Mouse (Mus musculus) layer of hippocampus, adult 2 months (tissue): ENCODE data around the gene Gm28230. TPM values are rescaled to one million over a fixed set of nuclear protein-coding genes. Genes with fewer than 3 reads are reported as not detected.

ENCODE experiments used
- DNase-seq, 2 experiments: peaks; one replicate each; pipeline ENCODE4 v3.0.0; 2022; ENCODE audit warnings: low spot score in 2 of 2
- H3K27ac ChIP-seq: fragments of 200-600 bp; 2 replicates; pipeline ENCODE4 v1.8.1; 2022
- H3K4me3 ChIP-seq: fragments of 200-600 bp; 2 replicates; pipeline ENCODE4 v1.8.1; 2022; ENCODE audit warnings: mild to moderate bottlenecking
- CTCF ChIP-seq: fragments of 200-600 bp; conservative IDR thresholded peaks from 2 replicates; pipeline ENCODE4 v1.8.1; 2022; ENCODE audit warnings: antibody characterized with exemption, mild to moderate bottlenecking, moderate library complexity
- microRNA-seq, 2 experiments: library from miRNA; unstranded; fragments of <30 nt; microRNA quantifications; one replicate each; pipeline ENCODE4 v1.2.0; 2021
- total RNA-seq, 2 experiments: library from RNA; stranded (reverse); gene quantifications; 2 replicates each; pipeline ENCODE4 v1.2.3; 2021

Gene Gm28230
- total RNA-seq, 2 experiments from 2014 or later: not detected

GRCm38 (mm10) chr2:74763976-74764375 lies 37.4 kb downstream of the Gm28230 start:
- no peak for TF ChIP-seq CTCF
- no peak overlapping the region for H3K4me3 ChIP-seq
- no peak overlapping the region for H3K27ac ChIP-seq
- no peak for DNase-seq

GRCm38 (mm10) chr2:74774359-74774758 lies 47.8 kb downstream of the Gm28230 start:
- Histone ChIP-seq H3K27ac (no peak overlapping the region), H3K4me3 (no peak overlapping the region)
- no peak for DNase-seq
- TF ChIP-seq CTCF: no peak

GRCm38 (mm10) chr2:74777536-74778275 lies 51.2 kb downstream of the Gm28230 start:
- TF ChIP-seq CTCF: no peak
- no peak overlapping the region for H3K4me3 ChIP-seq
- no peak overlapping the region for H3K27ac ChIP-seq
- no peak for DNase-seq

GRCm38 (mm10) chr2:74781386-74781785 lies 54.9 kb downstream of the Gm28230 start:
- no peak for DNase-seq
- no peak for TF ChIP-seq CTCF
- no peak overlapping the region for H3K4me3 ChIP-seq
- H3K27ac ChIP-seq: no peak overlapping the region

GRCm38 (mm10) chr2:74795531-74795930 lies 69.0 kb downstream of the Gm28230 start:
- no peak for DNase-seq
- H3K27ac ChIP-seq: no peak overlapping the region
- H3K4me3 ChIP-seq: no peak overlapping the region
- TF ChIP-seq CTCF: no peak

Small RNA genes lying within 50 kb of the gene (microRNA-seq; reads per million reads assigned to microRNA genes)
- gene Gm44463: 0 reads per million in 2 experiments
- 1.6 to 8.8 reads per million in 2 experiments for gene Mir10b

Other genes starting within 250 kb of the Gm28230 start
- gene Lnpk, start 147.3 kb upstream of the Gm28230 start, total RNA-seq: 10 to 100 TPM; 52.0 to 56.9 TPM
- gene Evx2, start 67.2 kb upstream of the Gm28230 start, total RNA-seq: not detected
- gene Hoxd13, start 58.4 kb upstream of the Gm28230 start, total RNA-seq: not detected
- not detected for gene Hoxd12, start 51.7 kb upstream of the Gm28230 start, total RNA-seq
- not detected for gene Hoxd11, start 47.2 kb upstream of the Gm28230 start, total RNA-seq
- gene Hoxd10, start 34.8 kb upstream of the Gm28230 start, total RNA-seq: not detected
- not detected for gene Hoxd9, start 29.0 kb upstream of the Gm28230 start, total RNA-seq
- not detected for gene Hoxd8, start 22.1 kb upstream of the Gm28230 start, total RNA-seq
- not detected for gene Hoxd3, start 14.8 kb upstream of the Gm28230 start, total RNA-seq
- not detected for gene Hoxd4, start 14.8 kb upstream of the Gm28230 start, total RNA-seq
- under 1 TPM in 1 of 2 experiments, not detected in 1; 0.26 TPM for gene Hoxd1, start 36.3 kb downstream of the Gm28230 start, total RNA-seq
- 10 to 100 TPM; 41.8 to 42.8 TPM for gene Mtx2, start 99.1 kb downstream of the Gm28230 start, total RNA-seq